In the genomic region with DNA sequence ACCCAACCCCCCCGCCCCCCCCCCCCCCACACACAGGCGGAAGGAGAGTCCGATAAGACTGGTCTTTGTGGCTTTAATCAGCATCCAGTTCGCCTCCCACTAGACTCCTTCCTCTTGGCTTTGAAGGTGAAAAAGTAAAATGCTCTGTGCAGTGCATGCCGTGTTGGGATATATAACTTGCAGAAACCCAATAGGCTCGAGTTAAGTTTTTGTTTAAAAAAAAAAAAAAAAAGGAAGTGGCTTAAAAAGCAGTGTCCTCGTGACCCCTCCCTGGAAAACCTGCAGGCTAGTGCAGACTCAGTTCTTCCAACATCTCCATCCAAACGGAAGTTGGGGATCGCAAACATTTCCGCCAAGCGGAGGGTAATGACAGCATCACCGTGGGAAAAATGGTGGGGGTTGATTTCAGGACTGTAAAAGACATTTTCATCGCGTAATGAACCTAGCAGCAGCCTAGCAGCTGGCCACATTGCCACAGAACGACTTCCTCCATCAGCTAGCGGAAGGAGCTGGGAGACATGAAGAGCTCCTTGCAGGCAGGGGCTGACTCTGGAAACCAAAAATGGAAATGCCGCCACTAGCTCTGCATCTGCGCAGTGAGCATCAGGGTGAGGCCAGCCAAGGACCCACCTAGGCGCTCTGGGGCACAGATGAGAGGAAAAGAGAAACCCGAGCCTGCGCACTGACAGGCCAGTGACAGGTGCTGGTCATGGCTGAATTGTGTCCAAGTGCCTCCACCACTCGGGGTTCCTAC, we compare ENCODE assay signal across 1 mouse cellular context.
A peak's percentile ranks its signal among the peaks of the same experiment; 100 is the strongest.
TF ChIP-seq lines count a peak whose summit lies in the region.

No protein-coding gene starts in this region.

TF ChIP-seq in CH12.LX, 34 proteins besides CTCF, POLR2A, EP300 and RAD21 (continued from another document):
- no peak for TF ChIP-seq ZKSCAN1 (IDR thresholded peaks at IDR 0.05; ENCODE audit: borderline replicate concordance, low read depth, low read length)
- TF ChIP-seq ZC3H11A (IDR thresholded peaks at IDR 0.05; ENCODE audit: low read depth, low read length): no peak
- TF ChIP-seq MAFK (IDR thresholded peaks at IDR 0.05; ENCODE audit: insufficient replicate concordance, low read length): 0 out of 2 replicates have a peak, but pooled peaks have one; percentile 36
- no peak for TF ChIP-seq ZMIZ1 (IDR thresholded peaks at IDR 0.05; ENCODE audit: low read depth, low read length)
- no peak for TF ChIP-seq MAX (IDR thresholded peaks at IDR 0.05; ENCODE audit: low read length)
- TF ChIP-seq RCOR1 (conservative IDR thresholded peaks at IDR 0.05; ENCODE audit: low read depth, low read length): peak; percentile 23; the same call in 1 of the 2 replicates
- TF ChIP-seq SIN3A (IDR thresholded peaks at IDR 0.05; ENCODE audit: low read length): 0 out of 2 replicates have a peak, but pooled peaks have one; percentile 11
- TF ChIP-seq MAZ (IDR thresholded peaks at IDR 0.05; ENCODE audit: low read depth, low read length): peak; percentile 37; the same call in 1 of the 2 replicates
- no peak for TF ChIP-seq TBP (conservative IDR thresholded peaks at IDR 0.05; ENCODE audit: low read depth, low read length)
- no peak for TF ChIP-seq NELFE (IDR thresholded peaks at IDR 0.05; ENCODE audit: low read depth, low read length)
- TF ChIP-seq MXI1 (IDR thresholded peaks at IDR 0.05; ENCODE audit: low read depth, low read length): no peak; the same call in 1 of the 2 replicates
- TF ChIP-seq SMC3 (IDR thresholded peaks at IDR 0.05; ENCODE audit: low read depth, low read length): no peak; the same call in 1 of the 2 replicates
- TF ChIP-seq ELF1 (IDR thresholded peaks at IDR 0.05; ENCODE audit: low read depth, low read length): peak; percentile 46; the same call in 1 of the 2 replicates
- TF ChIP-seq IRF4 (IDR thresholded peaks at IDR 0.05; ENCODE audit: low read depth, low read length): no peak
- TF ChIP-seq TCF12 (IDR thresholded peaks at IDR 0.05; ENCODE audit: low read depth, low read length): peak; percentile 15; the same call in 1 of the 2 replicates
TF ChIP-seq in CH12.LX: peak in this region for 15.
